Mouse (Mus musculus) olfactory bulb, adult 2 months (tissue): ENCODE results near the gene Irs1.

Experiments
- CTCF ChIP-seq: fragments of 200-500 bp; IDR thresholded peaks from 2 replicates; pipeline ENCODE4 v1.5.1; 2012; ENCODE audit warnings: low read depth, mild to moderate bottlenecking, low read length, moderate library complexity; ENCODE audit not compliant: insufficient read depth
- POLR2A ChIP-seq: fragments of 200-500 bp; IDR thresholded peaks from 2 replicates; pipeline ENCODE4 v1.6.1; 2012; ENCODE audit warnings: mild to moderate bottlenecking, low read depth, low read length, moderate library complexity; ENCODE audit not compliant: insufficient read depth

DNA sequence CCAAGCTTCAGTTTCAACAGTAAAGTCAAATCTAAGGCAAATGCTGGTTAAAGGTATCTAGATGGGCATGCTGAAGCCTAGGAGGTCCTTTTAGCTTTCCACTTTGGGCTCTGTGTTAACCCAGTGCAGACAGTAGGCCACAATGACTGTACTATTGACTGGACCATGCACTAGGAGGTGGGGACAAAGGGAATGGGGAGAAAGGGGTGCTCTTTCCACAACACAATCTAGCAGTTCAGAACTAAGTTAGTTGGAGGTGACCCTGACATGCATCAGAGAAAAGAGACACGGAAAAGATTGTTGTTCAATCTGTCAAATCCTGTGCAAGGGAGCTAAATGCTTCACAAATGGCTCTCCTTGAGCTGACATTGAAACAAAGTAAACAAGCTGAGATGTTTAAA lies 7.3 kb downstream of the Irs1 start:
- TF ChIP-seq CTCF: no peak
- no peak for TF ChIP-seq POLR2A
